Mouse (Mus musculus) embryo, embryonic 9.5 days (tissue): Measurements from ENCODE around the gene Elmsan1.

Experiments
- DNase-seq: peaks from one replicate; pipeline ENCODE4 v3.0.0-alpha.2; 2017; ENCODE audit errors: extremely low spot score

Gene Elmsan1

DNA sequence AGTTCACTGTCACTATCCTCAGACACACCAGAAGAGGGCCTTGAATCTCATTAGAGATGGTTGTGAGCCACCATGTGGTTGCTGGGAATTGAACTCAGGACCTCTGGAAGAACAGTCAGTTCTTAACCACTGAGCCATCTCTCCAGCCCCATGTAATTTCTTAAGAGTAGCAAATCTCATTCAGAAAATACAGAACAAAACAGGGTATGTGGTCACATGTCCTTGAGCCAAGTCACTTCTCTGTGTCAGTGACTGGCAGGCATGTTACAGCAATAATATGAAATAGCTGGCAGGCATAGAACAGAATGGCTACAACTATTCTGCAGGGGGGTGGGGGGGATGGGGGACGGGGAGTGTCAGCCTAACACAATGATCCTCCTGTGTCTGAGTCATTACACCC lies 118.6 kb downstream of the Elmsan1 start:
- DNase-seq = no peak

DNA sequence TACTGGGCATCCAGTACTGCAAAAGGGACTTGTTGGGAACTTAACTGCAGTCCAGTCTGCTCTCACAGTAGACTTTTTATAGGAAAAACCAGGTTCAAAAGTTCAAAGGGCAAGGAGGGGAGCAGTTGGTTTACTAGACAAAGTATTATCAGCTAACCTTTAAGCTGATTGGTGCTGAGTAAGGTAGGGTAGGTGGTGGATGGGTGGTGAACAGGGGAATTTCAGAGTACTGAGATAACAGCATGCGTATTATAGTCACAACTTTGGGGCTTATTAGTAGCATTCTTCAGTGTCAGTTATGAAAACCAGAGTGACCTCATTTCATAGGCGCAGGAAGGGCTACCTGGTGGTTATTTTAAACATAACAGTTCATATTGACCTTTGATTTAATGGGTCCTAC lies 119.1 kb downstream of the Elmsan1 start:
- no peak for DNase-seq
